Mouse (Mus musculus): ENCODE data around the gene Cldn34c4. TPM values are rescaled to one million over a fixed set of nuclear protein-coding genes. Genes with fewer than 3 reads are reported as not detected.

Gene Cldn34c4
- polyA plus RNA-seq (2014; fragmentation: Nextera tagmentation; extraction: Ambion mirVana), result not detected in 2 replicates

DNA sequence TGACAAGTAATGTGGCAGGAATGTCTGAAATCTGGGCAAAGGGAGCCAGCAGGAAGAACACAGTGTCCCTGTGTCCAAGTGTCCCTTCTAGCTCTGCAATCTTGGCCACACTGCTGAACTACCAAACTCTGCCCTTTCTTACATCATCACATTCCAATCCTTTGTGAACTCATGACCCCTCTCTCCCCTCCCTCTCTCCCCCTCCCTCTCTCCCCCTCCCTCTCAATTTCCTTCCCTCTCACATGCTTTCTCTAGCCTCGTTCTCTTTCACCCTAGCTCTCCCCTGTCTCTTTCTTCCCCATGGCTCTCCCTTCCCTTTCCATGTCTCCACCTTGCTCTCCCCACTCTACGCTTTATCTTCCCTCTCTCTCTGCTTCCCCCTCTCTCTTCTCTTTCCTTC, at the start of gene Cldn34c4:
TSS of gene Cldn34c4 (minus strand) at position 101 of the 400 bp plus-strand sequence.
- H3K9ac ChIP-seq (replicated peaks; ENCODE audit: low read depth, low read length), result no peak within 1 kb of the TSS
- H3K27ac ChIP-seq (ENCODE audit: low read depth, low read length), result no peak within 1 kb of the TSS
- H3K4me2 ChIP-seq (ENCODE audit: low read depth, low read length), result no peak within 1 kb of the TSS
- H3K4me3 ChIP-seq (ENCODE audit: low read depth, low read length), result no peak within 1 kb of the TSS
- no peak for ATAC-seq (ENCODE audit: low read depth)
- no peaks in the 10 kb centered on the region for H3K36me3 ChIP-seq (ENCODE audit: control insufficient read depth, insufficient read depth, low read length)
- no peaks in the 10 kb centered on the region for H3K9me3 ChIP-seq (ENCODE audit: control insufficient read depth, low read length)
- H3K4me1 ChIP-seq (ENCODE audit: control insufficient read depth, insufficient read depth, low read length), result no peaks in the 10 kb centered on the region
- 52% methylated on average over 2 of the region's 2 CpGs for WGBS
- no peaks in the 10 kb centered on the region for H3K27me3 ChIP-seq (ENCODE audit: control insufficient read depth, insufficient read depth, low read length)

DNA sequence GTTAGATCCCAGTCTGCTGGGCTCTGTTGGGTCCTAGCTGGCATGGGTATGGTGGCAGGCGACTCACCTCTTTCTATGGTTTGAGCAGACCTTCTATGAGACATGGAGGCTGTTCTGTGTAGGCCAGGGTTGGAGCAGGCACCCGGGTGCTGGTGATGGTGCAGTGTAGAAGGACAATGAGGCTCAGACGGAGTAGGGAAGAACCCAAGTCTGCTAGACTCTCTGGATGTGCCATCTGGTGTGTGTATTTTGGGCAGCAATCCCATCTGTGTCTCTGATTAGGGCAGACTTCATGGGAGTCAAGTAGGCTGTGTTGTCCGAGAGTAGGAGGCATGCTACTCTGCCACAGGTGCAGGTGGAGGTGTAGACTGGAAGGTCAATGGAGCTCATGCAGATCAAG, 10.7 kb upstream of the Cldn34c4 start:
- no peak overlapping the region for H3K9ac ChIP-seq (replicated peaks; ENCODE audit: low read depth, low read length)
- no peaks in the 10 kb centered on the region for H3K36me3 ChIP-seq (ENCODE audit: control insufficient read depth, insufficient read depth, low read length)
- no peak overlapping the region for H3K4me2 ChIP-seq (ENCODE audit: low read depth, low read length)
- H3K9me3 ChIP-seq (ENCODE audit: control insufficient read depth, low read length), result no peaks in the 10 kb centered on the region
- WGBS, result 80% methylated on average over 4 of the region's 4 CpGs
- no peak for ATAC-seq (ENCODE audit: low read depth)
- H3K4me1 ChIP-seq (ENCODE audit: control insufficient read depth, insufficient read depth, low read length), result no peaks in the 10 kb centered on the region
- no peak overlapping the region for H3K27ac ChIP-seq (ENCODE audit: low read depth, low read length)
- no peaks in the 10 kb centered on the region for H3K27me3 ChIP-seq (ENCODE audit: control insufficient read depth, insufficient read depth, low read length)
- H3K4me3 ChIP-seq (ENCODE audit: low read depth, low read length), result no peak overlapping the region
